Mouse (Mus musculus) macrophage (primary cell): ENCODE results near the gene Ibsp. TPM values are rescaled to one million over a fixed set of nuclear protein-coding genes. Genes with fewer than 3 reads are reported as not detected.

Experiments
- H3K27ac ChIP-seq: fragments of 350-480 bp; formaldehyde crosslinking; 2 replicates; pipeline ENCODE4 v1.9.0; 2021
- H3K36me3 ChIP-seq: fragments of 350-480 bp; formaldehyde crosslinking; 2 replicates; pipeline ENCODE4 v1.9.0; 2021; ENCODE audit errors: inconsistent target
- H3K4me3 ChIP-seq: fragments of 350-480 bp; formaldehyde crosslinking; 2 replicates; pipeline ENCODE4 v1.9.0; 2021; ENCODE audit errors: inconsistent target
- H3K79me2 ChIP-seq: fragments of 350-480 bp; formaldehyde crosslinking; 2 replicates; pipeline ENCODE4 v1.9.0; 2021; ENCODE audit errors: inconsistent target
- WGBS: methylation state at CpG from one replicate; pipeline ENCODE4 v1.1.7; 2026; ENCODE audit warnings: inconsistent platforms; ENCODE audit not compliant: missing documents; 5-methylcytosine and 5-hydroxymethylcytosine counted together
- polyA plus RNA-seq: library from polyadenylated mRNA; stranded (reverse); fragments of 250-400 nt; gene quantifications from 3 replicates; pipeline ENCODE4 v1.2.4, GENCODE M21; 2018; ENCODE audit warnings: inconsistent platforms

The Ibsp gene
- polyA plus RNA-seq, 1 experiment from 2014 or later: not detected

- H3K27ac ChIP-seq: peak overlapping the region; percentile 67
- no peak overlapping the region for H3K4me3 ChIP-seq
- H3K36me3 ChIP-seq: no peaks in the 10 kb centered on the region
- no peaks in the 10 kb centered on the region for H3K79me2 ChIP-seq
- WGBS: 93% methylated on average over 6 of the region's 6 CpGs
Observed at GRCm38 (mm10) chr5:104359257-104359656, 60.3 kb downstream of the Ibsp start.

Other genes with a start within 250 kb of the Ibsp start
- not detected in 3 replicates for gene Gm17660, start 221.6 kb upstream of the Ibsp start, polyA plus RNA-seq
- gene Sparcl1, start 185.4 kb upstream of the Ibsp start, polyA plus RNA-seq: not detected in 3 replicates
- gene Dspp, start 128.5 kb upstream of the Ibsp start, polyA plus RNA-seq: not detected in 3 replicates
- not detected in 3 replicates for gene Dmp1, start 96.6 kb upstream of the Ibsp start, polyA plus RNA-seq
- not detected in 3 replicates for gene Mepe, start 26.2 kb downstream of the Ibsp start, polyA plus RNA-seq
- 3,232 to 4,719 TPM (median 4,121 TPM) in 3 replicates for gene Spp1, start 135.9 kb downstream of the Ibsp start, polyA plus RNA-seq
- gene Pkd2, start 160.3 kb downstream of the Ibsp start, polyA plus RNA-seq: 10.8 to 12.0 TPM (median 11.3 TPM) in 3 replicates
- 2.0 to 3.0 TPM (median 2.1 TPM) in 3 replicates for gene BC005561, start 209.2 kb downstream of the Ibsp start, polyA plus RNA-seq